ENCODE assay signal across 17 mouse cellular contexts in the genomic region with DNA sequence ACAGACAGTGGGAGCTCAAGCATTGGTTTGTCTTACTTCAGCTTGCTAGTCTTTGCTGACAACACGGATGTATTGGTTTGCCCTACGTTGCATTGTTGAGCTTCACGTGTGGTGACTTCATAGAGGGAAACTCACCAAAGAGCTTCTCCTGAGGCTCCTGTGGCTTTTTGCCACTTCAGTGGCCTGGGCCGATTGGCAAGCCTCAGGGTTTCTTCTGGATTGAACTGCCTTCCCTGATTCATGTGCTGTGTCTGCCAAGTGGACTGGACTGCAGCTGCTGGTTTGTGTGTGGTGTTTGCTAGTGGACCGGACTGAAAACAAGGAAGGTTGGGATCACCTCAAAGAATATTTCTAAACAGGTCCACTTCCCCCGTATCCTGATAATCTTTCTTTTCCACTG. TPM values are rescaled to one million over a fixed set of nuclear protein-coding genes. Genes with fewer than 3 reads are reported as not detected.
DNase-seq lines count a peak whose midpoint lies in the region; ATAC-seq and TF ChIP-seq lines count a peak whose summit lies in the region.
"Had no signal": no experiment of that assay in that cellular context is flagged by ENCODE, and none has a peak within 500 bp of the region (broad histone marks: within the 10 kb centered on the region; RNA-seq: fewer than 3 reads in every experiment).

No protein-coding gene starts in this region.

- no peak for ATAC-seq in forebrain, embryonic 16.5 days
- ATAC-seq in liver, embryonic 11.5 days (replicated peaks; ENCODE audit: low FRiP score) = no peak
- no peak for ATAC-seq in forebrain, embryonic 14.5 days
- ATAC-seq in neural tube, embryonic 13.5 days (ENCODE audit: low read depth) = no peak

- no peaks in the 10 kb centered on the region for H3K9me3 ChIP-seq in forebrain, embryonic 10.5 days
- H3K9me3 ChIP-seq in forebrain, embryonic 16.5 days (ENCODE audit: control insufficient read depth, low read length) = no peaks in the 10 kb centered on the region
- no peaks in the 10 kb centered on the region for H3K9me3 ChIP-seq in liver, embryonic 11.5 days (ENCODE audit: control insufficient read depth, low read length)
- no peaks in the 10 kb centered on the region for H3K9me3 ChIP-seq in forebrain, embryonic 14.5 days (replicated peaks; ENCODE audit: control insufficient read depth, low read length)
- no peaks in the 10 kb centered on the region for H3K9me3 ChIP-seq in neural tube, embryonic 13.5 days
- H3K9me3 ChIP-seq in embryonic facial prominence, embryonic 10.5 days = no peaks in the 10 kb centered on the region
- H3K9me3 ChIP-seq: embryonic facial prominence, embryonic 13.5 days; heart, embryonic 10.5 days; limb, embryonic 10.5 days; liver, embryonic 13.5 days; lung, embryonic 15.5 days had no signal

- peak overlapping the region; percentile 40; the same call in 1 of the 2 replicates for H3K27ac ChIP-seq in forebrain, embryonic 10.5 days
- no peak overlapping the region; the same call in 1 of the 2 replicates for H3K27ac ChIP-seq in forebrain, embryonic 16.5 days (ENCODE audit: low read length)
- H3K27ac ChIP-seq in liver, adult 2 months (replicated peaks; ENCODE audit: insufficient read depth, low read depth, low read length) = no peak overlapping the region
- H3K27ac ChIP-seq in liver, embryonic 11.5 days (ENCODE audit: low read depth, low read length) = no peak overlapping the region
- H3K27ac ChIP-seq in forebrain, embryonic 14.5 days (ENCODE audit: low read depth, low read length) = peak overlapping the region; percentile 52
- peak overlapping the region; percentile 74 for H3K27ac ChIP-seq in neural tube, embryonic 13.5 days (replicated peaks)
- no peak overlapping the region for H3K27ac ChIP-seq in embryonic facial prominence, embryonic 10.5 days (replicated peaks)
- H3K27ac ChIP-seq: embryonic facial prominence, embryonic 13.5 days; limb, embryonic 10.5 days; liver, embryonic 13.5 days; macrophage had no signal

- no peak overlapping the region for H3K9ac ChIP-seq in forebrain, embryonic 16.5 days (replicated peaks; ENCODE audit: low read depth, low read length)
- H3K9ac ChIP-seq in liver, adult 2 months (ENCODE audit: low read depth, low read length) = no peak overlapping the region
- H3K9ac ChIP-seq in liver, embryonic 11.5 days (ENCODE audit: low read depth, low read length) = no peak overlapping the region
- H3K9ac ChIP-seq in forebrain, embryonic 14.5 days (ENCODE audit: low read length) = no peak overlapping the region
- H3K9ac ChIP-seq in neural tube, embryonic 13.5 days = no peak overlapping the region
- H3K9ac ChIP-seq: liver, embryonic 13.5 days; lung, embryonic 15.5 days had no signal

- no peak for TF ChIP-seq POLR2A in liver, adult 2 months (IDR thresholded peaks at IDR 0.05; ENCODE audit: extremely low read depth, insufficient read depth, low read length)

- H3K4me1 ChIP-seq in forebrain, embryonic 10.5 days = peaks cover 50% of the 10 kb centered on the region
- peaks cover 12% of the 10 kb centered on the region for H3K4me1 ChIP-seq in forebrain, embryonic 16.5 days (replicated peaks; ENCODE audit: control insufficient read depth, insufficient read depth, low read length)
- H3K4me1 ChIP-seq in liver, adult 2 months (ENCODE audit: control insufficient read depth, insufficient read depth, low read length) = no peaks in the 10 kb centered on the region
- no peaks in the 10 kb centered on the region for H3K4me1 ChIP-seq in liver, embryonic 11.5 days (replicated peaks; ENCODE audit: control insufficient read depth, insufficient read depth, low read length)
- 0 out of 2 replicates have a peak, but pooled peaks cover 6% of the 10 kb centered on the region for H3K4me1 ChIP-seq in forebrain, embryonic 14.5 days (ENCODE audit: control insufficient read depth, insufficient read depth, low read length)
- peaks cover 33% of the 10 kb centered on the region for H3K4me1 ChIP-seq in neural tube, embryonic 13.5 days (replicated peaks)
- peaks cover 35% of the 10 kb centered on the region for H3K4me1 ChIP-seq in embryonic facial prominence, embryonic 10.5 days
- H3K4me1 ChIP-seq: liver, embryonic 13.5 days had no signal

- 81% methylated on average over 6 of the region's 6 CpGs for WGBS in forebrain, embryonic 10.5 days
- WGBS in forebrain, embryonic 16.5 days = 68% methylated on average over 6 of the region's 6 CpGs
- 77% methylated on average over 6 of the region's 6 CpGs for WGBS in liver, adult 2 months
- 91% methylated on average over 6 of the region's 6 CpGs for WGBS in liver, embryonic 11.5 days
- WGBS in forebrain, embryonic 14.5 days = 69% methylated on average over 6 of the region's 6 CpGs
- WGBS in neural tube, embryonic 13.5 days = 79% methylated on average over 6 of the region's 6 CpGs
- WGBS in embryonic facial prominence, embryonic 10.5 days = 91% methylated on average over 6 of the region's 6 CpGs

- no peak for TF ChIP-seq CTCF in liver, adult 2 months (IDR thresholded peaks at IDR 0.05; ENCODE audit: low read depth, low read length)

- H3K79me2 ChIP-seq in liver, adult 2 months (ENCODE audit: control insufficient read depth, insufficient read depth, low read length) = no peaks in the 10 kb centered on the region

- no peak overlapping the region for H3K4me3 ChIP-seq in forebrain, embryonic 10.5 days
- H3K4me3 ChIP-seq in forebrain, embryonic 16.5 days (replicated peaks; ENCODE audit: low read length) = no peak overlapping the region
- H3K4me3 ChIP-seq in liver, adult 2 months (ENCODE audit: insufficient read depth, low read depth, low read length) = no peak overlapping the region
- no peak overlapping the region for H3K4me3 ChIP-seq in liver, embryonic 11.5 days (ENCODE audit: low read depth, low read length)
- no peak overlapping the region for H3K4me3 ChIP-seq in forebrain, embryonic 14.5 days (ENCODE audit: low read depth, low read length)
- H3K4me3 ChIP-seq in neural tube, embryonic 13.5 days = no peak overlapping the region
- no peak overlapping the region for H3K4me3 ChIP-seq in embryonic facial prominence, embryonic 10.5 days
- H3K4me3 ChIP-seq: embryonic facial prominence, embryonic 13.5 days; heart, embryonic 10.5 days; limb, embryonic 10.5 days; liver, embryonic 13.5 days; lung, embryonic 15.5 days had no signal

- H3K4me2 ChIP-seq in forebrain, embryonic 16.5 days (ENCODE audit: low read length) = no peak overlapping the region
- H3K4me2 ChIP-seq in liver, embryonic 11.5 days = no peak overlapping the region
- H3K4me2 ChIP-seq in forebrain, embryonic 14.5 days (ENCODE audit: low read length) = no peak overlapping the region
- no peak overlapping the region for H3K4me2 ChIP-seq in neural tube, embryonic 13.5 days
- H3K4me2 ChIP-seq: embryonic facial prominence, embryonic 13.5 days; liver, embryonic 13.5 days; lung, embryonic 15.5 days had no signal

- H3K27me3 ChIP-seq in forebrain, embryonic 10.5 days (ENCODE audit: poor library complexity, severe bottlenecking) = peaks cover 26% of the 10 kb centered on the region
- no peaks in the 10 kb centered on the region for H3K27me3 ChIP-seq in forebrain, embryonic 16.5 days (replicated peaks; ENCODE audit: control insufficient read depth, insufficient read depth, low read length)
- H3K27me3 ChIP-seq in liver, adult 2 months (ENCODE audit: control insufficient read depth, insufficient read depth, low read length) = no peaks in the 10 kb centered on the region
- no peaks in the 10 kb centered on the region for H3K27me3 ChIP-seq in liver, embryonic 11.5 days (replicated peaks; ENCODE audit: control insufficient read depth, insufficient read depth, low read length)
- no peaks in the 10 kb centered on the region for H3K27me3 ChIP-seq in forebrain, embryonic 14.5 days (replicated peaks; ENCODE audit: control insufficient read depth, insufficient read depth, low read length)
- H3K27me3 ChIP-seq in neural tube, embryonic 13.5 days = peaks cover 11% of the 10 kb centered on the region; the same call in 1 of the 2 replicates
- H3K27me3 ChIP-seq in embryonic facial prominence, embryonic 10.5 days (replicated peaks; ENCODE audit: low read depth, poor library complexity, severe bottlenecking) = peaks cover 20% of the 10 kb centered on the region
- H3K27me3 ChIP-seq: embryonic facial prominence, embryonic 13.5 days; liver, embryonic 13.5 days; lung, embryonic 15.5 days had no signal

- H3K36me3 ChIP-seq in forebrain, embryonic 10.5 days (replicated peaks) = peaks cover 35% of the 10 kb centered on the region
- no peaks in the 10 kb centered on the region for H3K36me3 ChIP-seq in forebrain, embryonic 16.5 days (ENCODE audit: control insufficient read depth, insufficient read depth)
- peaks cover 5% of the 10 kb centered on the region for H3K36me3 ChIP-seq in liver, adult 2 months (ENCODE audit: control insufficient read depth, insufficient read depth, low read length)
- peaks cover 5% of the 10 kb centered on the region; the same call in 1 of the 2 replicates for H3K36me3 ChIP-seq in liver, embryonic 11.5 days (ENCODE audit: control insufficient read depth, insufficient read depth, low read length)
- H3K36me3 ChIP-seq in forebrain, embryonic 14.5 days (ENCODE audit: control insufficient read depth, insufficient read depth, low read length) = no peaks in the 10 kb centered on the region
- no peaks in the 10 kb centered on the region for H3K36me3 ChIP-seq in neural tube, embryonic 13.5 days
- H3K36me3 ChIP-seq in embryonic facial prominence, embryonic 10.5 days (replicated peaks) = peaks cover 37% of the 10 kb centered on the region

- no peak for DNase-seq in forebrain, embryonic 10.5 days (ENCODE audit: extremely low spot score, low spot score)
- peak; percentile 17 for DNase-seq in liver, adult 2 months (ENCODE audit: extremely low read depth, low read depth, low spot score)
- DNase-seq in liver, embryonic 11.5 days (ENCODE audit: low spot score) = no peak
- no peak for DNase-seq in forebrain, embryonic 14.5 days (ENCODE audit: low spot score)
- DNase-seq in embryonic facial prominence, embryonic 10.5 days (ENCODE audit: low spot score) = no peak
- no peak for DNase-seq in ovary, postnatal 36 days (ENCODE audit: low spot score)
- DNase-seq: adrenal gland, postnatal 14 days; cerebellum, adult 18-20 months; liver, embryonic 13.5 days; right cerebral cortex, adult 18-20 months had no signal

RNA-seq across cellular contexts. Expression of a gene that starts 43.7 kb away (rescaled TPM):
- 14.9 and 15.0 TPM in 2 replicates for polyA plus RNA-seq in forebrain, embryonic 10.5 days (2016; fragmentation: Nextera tagmentation; extraction: Ambion mirVana)
- polyA plus RNA-seq in forebrain, embryonic 16.5 days (2015; fragmentation: Nextera tagmentation; extraction: Ambion mirVana) = 4.3 and 5.6 TPM in 2 replicates
- total RNA-seq in liver, adult 2 months (2014; rRNA removed) = 2.1 and 3.2 TPM in 2 replicates
- polyA plus RNA-seq in liver, adult 2 months (2012; rRNA removed) = 3.4 and 4.0 TPM in 2 replicates
- polyA plus RNA-seq in liver, embryonic 11.5 days (2014; fragmentation: Nextera tagmentation; extraction: Ambion mirVana) = 8.8 and 9.6 TPM in 2 replicates
- polyA plus RNA-seq in forebrain, embryonic 14.5 days (2014; fragmentation: Nextera tagmentation; extraction: Ambion mirVana) = 2.4 and 4.4 TPM in 2 replicates
- polyA plus RNA-seq in neural tube, embryonic 13.5 days (2015; fragmentation: Nextera tagmentation; extraction: Ambion mirVana) = 5.8 and 6.0 TPM in 2 replicates
- 16.3 and 16.8 TPM in 2 replicates for polyA plus RNA-seq in embryonic facial prominence, embryonic 10.5 days (2016; fragmentation: Nextera tagmentation; extraction: Ambion mirVana)

Comparison
In these comparisons a context has a peak if more than half of its experiments do, and no peak if none do; other contexts are left out.
1. H3K27ac ChIP-seq: peak in forebrain, embryonic 10.5 days (single experiment), forebrain, embryonic 14.5 days (single experiment) and neural tube, embryonic 13.5 days (single experiment); none in forebrain, embryonic 16.5 days (single experiment), liver, adult 2 months (single experiment), liver, embryonic 11.5 days (single experiment) and embryonic facial prominence, embryonic 10.5 days (single experiment).